In genomic region chr4:97823512-97823911, GRCm38 (mm10) we compare ENCODE assay signal across 20 mouse cellular contexts. TPM values are rescaled to one million over a fixed set of nuclear protein-coding genes. Genes with fewer than 3 reads are reported as not detected.
"Had no signal": no experiment of that assay in that cellular context is flagged by ENCODE, and none has a peak within 500 bp of the region (broad histone marks: within the 10 kb centered on the region; RNA-seq: fewer than 3 reads in every experiment).

No protein-coding gene starts in this region.

- H3K36me3 ChIP-seq: limb, embryonic 13.5 days; midbrain, embryonic 15.5 days; neural tube, embryonic 12.5 days; stomach, embryonic 15.5 days had no signal

- DNase-seq: kidney, postnatal 36 days; left cerebral cortex, postnatal 4 days; lung, adult 18-20 months; lung, postnatal 14 days; right cerebral cortex, postnatal 4 days; thymus, adult 2 months; thymus, postnatal 25 days had no signal

- H3K9me3 ChIP-seq: limb, embryonic 13.5 days; megakaryocyte, embryonic 14.5 days; midbrain, embryonic 15.5 days; neural tube, embryonic 12.5 days; stomach, embryonic 15.5 days had no signal

- H3K27me3 ChIP-seq: limb, embryonic 13.5 days; midbrain, embryonic 15.5 days; neural tube, embryonic 12.5 days; stomach, embryonic 15.5 days had no signal

- H3K27ac ChIP-seq: kidney, postnatal 0 days; limb, embryonic 13.5 days; liver, embryonic 14.5 days; macrophage; midbrain, embryonic 15.5 days; neural tube, embryonic 12.5 days; stomach, embryonic 15.5 days had no signal

- H3K4me2 ChIP-seq: limb, embryonic 13.5 days; midbrain, embryonic 11.5 days; midbrain, embryonic 15.5 days; neural tube, embryonic 12.5 days; stomach, embryonic 15.5 days had no signal

- ATAC-seq: midbrain, embryonic 15.5 days had no signal

- H3K4me1 ChIP-seq: megakaryocyte, embryonic 14.5 days had no signal

- H3K4me3 ChIP-seq: limb, embryonic 13.5 days; megakaryocyte, embryonic 14.5 days; midbrain, embryonic 15.5 days; neural tube, embryonic 12.5 days; stomach, embryonic 15.5 days had no signal

- H3K9ac ChIP-seq: limb, embryonic 13.5 days; liver, embryonic 14.5 days; midbrain, embryonic 15.5 days; neural tube, embryonic 12.5 days; stomach, embryonic 15.5 days had no signal

RNA-seq across cellular contexts. Expression of gene E130114P18Rik, which starts 45.6 kb away (rescaled TPM):
- total RNA-seq: liver, adult 2 months; monocyte, adult 5-6 weeks; neutrophil, adult 5-6 weeks had no signal
- polyA plus RNA-seq: liver, adult 2 months; liver, embryonic 14.5 days; macrophage; spleen, adult 2 months had no signal
